8 mouse cellular contexts compared by ENCODE assay signal in the genomic region with DNA sequence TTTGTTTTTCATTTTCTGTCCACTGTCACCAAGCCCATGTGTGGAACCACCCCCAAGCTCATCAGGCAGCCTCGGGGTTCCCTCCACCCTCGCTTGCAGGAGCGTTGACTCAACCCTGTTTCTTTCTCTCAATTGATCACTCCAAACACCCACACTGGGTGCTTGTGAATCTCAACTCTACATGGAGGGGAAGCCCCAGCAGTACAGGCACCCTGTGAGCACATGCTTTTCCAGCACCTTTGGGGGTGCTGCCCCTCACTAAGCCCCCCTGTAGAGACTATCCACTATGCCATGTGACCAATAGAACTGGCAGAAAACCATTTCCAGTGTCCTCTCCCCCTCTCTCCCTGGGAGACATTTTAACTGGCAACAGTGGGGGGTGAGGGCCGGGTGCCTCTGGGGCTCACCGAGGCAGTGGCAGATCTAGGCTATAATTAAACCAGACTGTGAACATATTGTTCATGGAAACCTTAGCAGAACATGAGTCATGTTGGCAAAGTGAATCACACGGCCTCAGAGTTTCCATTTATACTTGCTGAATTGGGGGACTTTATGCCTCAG.
DNase-seq lines count a peak whose midpoint lies in the region; ATAC-seq lines count a peak whose summit lies in the region.
"Had no signal": no experiment of that assay in that cellular context is flagged by ENCODE, and none has a peak within 500 bp of the region (broad histone marks: within the 10 kb centered on the region; RNA-seq: fewer than 3 reads in every experiment).

No protein-coding gene starts in this region.

- no peaks in the 10 kb centered on the region for H3K9me3 ChIP-seq in limb, embryonic 13.5 days
- H3K9me3 ChIP-seq in limb, embryonic 10.5 days (replicated peaks), result no peaks in the 10 kb centered on the region
- H3K9me3 ChIP-seq in kidney, embryonic 16.5 days (ENCODE audit: low read length), result no peaks in the 10 kb centered on the region
- H3K9me3 ChIP-seq: stomach, embryonic 15.5 days had no signal

- no peak overlapping the region; the same call in 1 of the 2 replicates for H3K27ac ChIP-seq in limb, embryonic 13.5 days
- H3K27ac ChIP-seq in limb, embryonic 10.5 days, result no peak overlapping the region
- no peak overlapping the region for H3K27ac ChIP-seq in kidney, embryonic 16.5 days (ENCODE audit: low read length)
- H3K27ac ChIP-seq: stomach, embryonic 15.5 days had no signal

- H3K4me1 ChIP-seq in limb, embryonic 13.5 days, result peaks cover 5% of the 10 kb centered on the region
- peaks cover 4% of the 10 kb centered on the region for H3K4me1 ChIP-seq in limb, embryonic 10.5 days
- H3K4me1 ChIP-seq in kidney, embryonic 16.5 days (ENCODE audit: insufficient read depth, low read length), result peaks cover 20% of the 10 kb centered on the region; the same call in 1 of the 2 replicates
- H3K4me1 ChIP-seq: stomach, embryonic 15.5 days had no signal

- no peak overlapping the region for H3K9ac ChIP-seq in limb, embryonic 13.5 days
- H3K9ac ChIP-seq in kidney, embryonic 16.5 days (replicated peaks; ENCODE audit: low read length), result no peak overlapping the region
- H3K9ac ChIP-seq: stomach, embryonic 15.5 days had no signal

- H3K27me3 ChIP-seq in limb, embryonic 13.5 days, result peaks cover 40% of the 10 kb centered on the region; the same call in 1 of the 2 replicates
- peaks cover 76% of the 10 kb centered on the region for H3K27me3 ChIP-seq in limb, embryonic 10.5 days (ENCODE audit: low read depth, poor library complexity, severe bottlenecking)
- peaks cover 10% of the 10 kb centered on the region; the same call in 1 of the 2 replicates for H3K27me3 ChIP-seq in kidney, embryonic 16.5 days (ENCODE audit: insufficient read depth, low read length)
- H3K27me3 ChIP-seq: stomach, embryonic 15.5 days had no signal

- no peaks in the 10 kb centered on the region for H3K36me3 ChIP-seq in limb, embryonic 13.5 days
- H3K36me3 ChIP-seq in limb, embryonic 10.5 days, result no peaks in the 10 kb centered on the region
- no peaks in the 10 kb centered on the region for H3K36me3 ChIP-seq in kidney, embryonic 16.5 days (ENCODE audit: insufficient read depth, low read length)
- H3K36me3 ChIP-seq: stomach, embryonic 15.5 days had no signal

- DNase-seq in limb, embryonic 10.5 days (ENCODE audit: low spot score), result no peak
- DNase-seq in adipocyte (ENCODE audit: low spot score), result peak; percentile 45
- peak; percentile 64 to 68 for DNase-seq in frontal cortex, postnatal 36 days (ENCODE audit: low spot score in 2 of 2)
- no peak for DNase-seq in cerebellum, adult 9-11 months

- 49% methylated on average over 6 of the region's 6 CpGs for WGBS in limb, embryonic 13.5 days
- WGBS in limb, embryonic 10.5 days, result 68% methylated on average over 6 of the region's 6 CpGs
- 63% methylated on average over 6 of the region's 6 CpGs for WGBS in kidney, embryonic 16.5 days

- peak; percentile 69 for ATAC-seq in limb, embryonic 13.5 days (ENCODE audit: low FRiP score, low read depth)
- 0 out of 2 replicates have a peak, but pooled peaks have one; percentile 28 for ATAC-seq in megakaryocyte-erythroid progenitor cell, adult 5-6 weeks (replicated peaks; ENCODE audit: low FRiP score, low TSS enrichment, poor library complexity, severe bottlenecking)
- ATAC-seq in kidney, embryonic 16.5 days (ENCODE audit: low FRiP score, low TSS enrichment), result no peak

- no peak overlapping the region for H3K4me3 ChIP-seq in limb, embryonic 13.5 days
- no peak overlapping the region for H3K4me3 ChIP-seq in limb, embryonic 10.5 days
- H3K4me3 ChIP-seq in kidney, embryonic 16.5 days (ENCODE audit: low read length), result no peak overlapping the region
- H3K4me3 ChIP-seq: stomach, embryonic 15.5 days had no signal

- no peak overlapping the region for H3K4me2 ChIP-seq in limb, embryonic 13.5 days (replicated peaks)
- H3K4me2 ChIP-seq in kidney, embryonic 16.5 days (replicated peaks; ENCODE audit: low read depth, low read length), result no peak overlapping the region
- H3K4me2 ChIP-seq: stomach, embryonic 15.5 days had no signal

Comparison
In these comparisons a context has a peak if more than half of its experiments do, and no peak if none do; other contexts are left out.
1. DNase-seq: peak in adipocyte (single experiment) and frontal cortex, postnatal 36 days (2 of 2); none in limb, embryonic 10.5 days (single experiment) and cerebellum, adult 9-11 months (single experiment).